Mouse (Mus musculus): ENCODE data around the gene Il27ra. TPM values are rescaled to one million over a fixed set of nuclear protein-coding genes. Genes with fewer than 3 reads are reported as not detected.
A peak's percentile ranks its signal among the peaks of the same experiment; 100 is the strongest.

Il27ra gene
- polyA plus RNA-seq, 1 experiment from 2014 or later, result 6.1 TPM

GRCm38 (mm10) chr8:84065037-84065436 lies 22.6 kb upstream of the Il27ra start, which contains the start of gene Gm10643:
Gm10643 (minus strand) TSS chr8:84065137.
- no peak for ATAC-seq (ENCODE audit: insufficient number of reproducible peaks, insufficient read depth, low FRiP score, low read depth)

DNA sequence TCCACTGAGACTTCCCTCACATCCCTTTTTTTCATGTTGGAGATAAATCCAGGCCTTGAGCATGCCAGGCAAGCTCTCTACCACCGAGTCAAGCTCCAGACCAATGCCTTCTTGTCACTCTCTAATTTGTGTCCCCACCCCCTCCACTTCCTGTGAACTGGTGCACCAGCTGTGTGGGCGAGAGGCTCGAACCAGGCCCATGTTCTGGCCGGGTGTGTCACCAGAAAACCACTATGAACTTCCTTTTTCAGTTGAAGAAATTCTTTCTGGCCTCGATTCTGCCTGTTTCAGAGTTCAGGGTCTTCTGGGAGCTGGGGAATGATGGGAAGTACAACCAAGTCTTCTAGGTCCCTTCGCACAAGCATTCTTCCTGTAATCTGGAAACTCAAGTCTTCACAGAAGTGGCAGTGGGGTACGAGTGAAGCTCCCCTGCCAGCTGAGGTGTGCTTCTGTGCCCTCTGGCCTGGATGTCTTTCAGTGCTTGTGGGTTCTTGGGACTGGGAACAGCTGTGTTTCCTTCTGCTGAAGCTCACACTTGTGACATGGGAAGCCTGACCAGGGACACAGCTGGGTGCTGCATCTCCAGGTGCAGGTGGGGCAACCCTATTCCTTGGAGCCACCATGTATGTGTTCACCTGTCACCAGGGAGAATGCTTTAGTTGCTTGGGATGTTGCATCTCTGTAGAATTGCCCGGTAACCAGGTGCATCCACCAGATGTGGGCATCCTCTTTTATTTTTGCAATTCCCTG lies 21.6 kb upstream of the Il27ra start:
- 62% methylated on average over 8 of the region's 8 CpGs for WGBS
- no peaks in the 10 kb centered on the region for H3K36me3 ChIP-seq (ENCODE audit: control insufficient read depth, insufficient read depth, low read length)
- H3K4me2 ChIP-seq (ENCODE audit: low read length), result no peak overlapping the region
- no peaks in the 10 kb centered on the region for H3K9me3 ChIP-seq (ENCODE audit: control insufficient read depth, low read length)
- H3K9ac ChIP-seq (ENCODE audit: low read length), result no peak overlapping the region
- H3K4me1 ChIP-seq (ENCODE audit: control insufficient read depth in 2 of 2, insufficient read depth in 2 of 2, low read length in 2 of 2), result peaks cover 9 to 22% of the 10 kb centered on the region in 2 experiments
- no peak for ATAC-seq (ENCODE audit: insufficient number of reproducible peaks, insufficient read depth, low FRiP score, low read depth)
- H3K27ac ChIP-seq (replicated peaks in 1 of 2; ENCODE audit: control insufficient read depth in 1 of 2, insufficient read depth in 1 of 2, low read depth in 2 of 2, low read length in 2 of 2), result 0 out of 4 replicates have a peak overlapping the region, but pooled peaks of 1 of the 2 experiments have one; percentile 28
- H3K4me3 ChIP-seq (ENCODE audit: control insufficient read depth in 1 of 2, insufficient read depth in 1 of 2, low read depth in 1 of 2, low read length in 2 of 2), result no peak overlapping the region
- no peaks in the 10 kb centered on the region for H3K27me3 ChIP-seq (ENCODE audit: control insufficient read depth, insufficient read depth, low read length)

More at GRCm38 (mm10) chr8:84065037-84065436, 22.6 kb upstream of the Il27ra start, which contains the start of gene Gm10643:
- Histone ChIP-seq H3K4me1 (ENCODE audit: control insufficient read depth in 2 of 2, insufficient read depth in 2 of 2, low read length in 2 of 2) (peaks cover 13 to 32% of the 10 kb centered on the region in 2 experiments), H3K4me3 (ENCODE audit: control insufficient read depth in 1 of 2, insufficient read depth in 1 of 2, low read depth in 1 of 2, low read length in 2 of 2) (peak within 1 kb of the TSS; percentile 73 to 74), H3K27me3 (ENCODE audit: control insufficient read depth, insufficient read depth, low read length) (no peaks in the 10 kb centered on the region), H3K9me3 (ENCODE audit: control insufficient read depth, low read length) (no peaks in the 10 kb centered on the region), H3K36me3 (ENCODE audit: control insufficient read depth, insufficient read depth, low read length) (no peaks in the 10 kb centered on the region), H3K9ac (ENCODE audit: low read length) (peak within 1 kb of the TSS; percentile 86), H3K27ac (replicated peaks in 1 of 2; ENCODE audit: control insufficient read depth in 1 of 2, insufficient read depth in 1 of 2, low read depth in 2 of 2, low read length in 2 of 2) (peak within 1 kb of the TSS; percentile 78 to 90), H3K4me2 (ENCODE audit: low read length) (peak within 1 kb of the TSS; percentile 88)
- WGBS, result 92% methylated on average over 1 of the region's 1 CpGs

DNA sequence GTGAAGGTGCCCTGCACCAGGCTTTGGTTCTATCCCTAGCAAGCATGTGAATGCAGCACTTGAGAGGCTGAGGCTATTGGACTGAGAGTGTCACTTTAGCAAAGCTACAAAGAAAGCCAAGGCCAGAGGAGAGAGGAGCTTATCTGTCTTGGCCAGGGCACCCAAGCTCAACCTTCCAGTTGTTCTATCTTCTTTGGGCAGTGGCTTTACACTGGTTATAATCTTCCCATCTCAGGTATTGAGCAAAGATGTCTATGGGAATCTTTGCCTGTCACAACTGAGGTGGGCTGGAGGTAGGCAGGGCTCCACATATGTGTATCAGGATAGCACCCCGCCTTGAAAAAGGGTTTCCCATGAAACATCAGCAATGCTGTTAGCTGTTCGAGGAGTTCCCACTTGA lies 17.9 kb upstream of the Il27ra start:
- Histone ChIP-seq H3K4me3 (ENCODE audit: control insufficient read depth in 1 of 2, insufficient read depth in 1 of 2, low read depth in 1 of 2, low read length in 2 of 2) (no peak overlapping the region), H3K27me3 (ENCODE audit: control insufficient read depth, insufficient read depth, low read length) (no peaks in the 10 kb centered on the region), H3K36me3 (ENCODE audit: control insufficient read depth, insufficient read depth, low read length) (no peaks in the 10 kb centered on the region), H3K4me2 (ENCODE audit: low read length) (no peak overlapping the region), H3K27ac (replicated peaks in 1 of 2; ENCODE audit: control insufficient read depth in 1 of 2, insufficient read depth in 1 of 2, low read depth in 2 of 2, low read length in 2 of 2) (no peak overlapping the region), H3K9ac (ENCODE audit: low read length) (no peak overlapping the region), H3K9me3 (ENCODE audit: control insufficient read depth, low read length) (no peaks in the 10 kb centered on the region), H3K4me1 (ENCODE audit: control insufficient read depth in 2 of 2, insufficient read depth in 2 of 2, low read length in 2 of 2) (no peaks in the 10 kb centered on the region; a peak in 1 of 4 replicates)
- no peak for ATAC-seq (ENCODE audit: insufficient number of reproducible peaks, insufficient read depth, low FRiP score, low read depth)
- 82% methylated on average over 2 of the region's 2 CpGs for WGBS

- Histone ChIP-seq H3K4me1 (ENCODE audit: control insufficient read depth in 2 of 2, insufficient read depth in 2 of 2, low read length in 2 of 2) (no peaks in the 10 kb centered on the region; a peak in 1 of 4 replicates), H3K27me3 (ENCODE audit: control insufficient read depth, insufficient read depth, low read length) (no peaks in the 10 kb centered on the region), H3K4me2 (ENCODE audit: low read length) (no peak overlapping the region), H3K4me3 (ENCODE audit: control insufficient read depth in 1 of 2, insufficient read depth in 1 of 2, low read depth in 1 of 2, low read length in 2 of 2) (no peak overlapping the region), H3K9ac (ENCODE audit: low read length) (no peak overlapping the region), H3K27ac (replicated peaks in 1 of 2; ENCODE audit: control insufficient read depth in 1 of 2, insufficient read depth in 1 of 2, low read depth in 2 of 2, low read length in 2 of 2) (no peak overlapping the region), H3K36me3 (ENCODE audit: control insufficient read depth, insufficient read depth, low read length) (no peaks in the 10 kb centered on the region), H3K9me3 (ENCODE audit: control insufficient read depth, low read length) (no peaks in the 10 kb centered on the region)
- WGBS, result 84% methylated on average over 2 of the region's 2 CpGs
- no peak for ATAC-seq (ENCODE audit: insufficient number of reproducible peaks, insufficient read depth, low FRiP score, low read depth)
Measured at GRCm38 (mm10) chr8:84059226-84059625, 16.8 kb upstream of the Il27ra start.

DNA sequence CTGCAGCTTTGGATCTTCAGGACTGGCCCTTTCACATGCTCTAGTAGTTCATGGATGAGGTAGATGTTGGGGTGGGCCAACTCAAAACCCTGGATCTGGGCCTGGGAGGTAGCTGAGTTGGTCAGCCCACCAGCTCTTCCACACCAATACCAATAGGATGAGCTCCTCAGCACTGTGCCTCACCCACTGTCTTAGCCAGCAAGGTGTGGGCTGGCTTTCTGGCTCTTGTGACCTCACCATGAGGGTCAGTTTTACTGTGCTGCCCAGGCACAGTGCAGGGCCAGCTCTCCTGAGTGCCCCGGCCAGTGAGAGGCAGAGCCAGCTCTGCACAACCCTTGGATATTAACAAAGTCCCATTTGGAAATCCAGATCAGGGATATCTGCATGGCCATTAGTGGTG lies 15.4 kb upstream of the Il27ra start:
- 91% methylated on average over 1 of the region's 1 CpGs for WGBS
- Histone ChIP-seq H3K27ac (replicated peaks in 1 of 2; ENCODE audit: control insufficient read depth in 1 of 2, insufficient read depth in 1 of 2, low read depth in 2 of 2, low read length in 2 of 2) (no peak overlapping the region), H3K36me3 (ENCODE audit: control insufficient read depth, insufficient read depth, low read length) (no peaks in the 10 kb centered on the region), H3K9me3 (ENCODE audit: control insufficient read depth, low read length) (0 out of 2 replicates have a peak, but pooled peaks cover 5% of the 10 kb centered on the region), H3K27me3 (ENCODE audit: control insufficient read depth, insufficient read depth, low read length) (no peaks in the 10 kb centered on the region), H3K4me1 (ENCODE audit: control insufficient read depth in 2 of 2, insufficient read depth in 2 of 2, low read length in 2 of 2) (peaks cover under 1 to 1% of the 10 kb centered on the region in 2 experiments; a peak in 3 of 4 replicates), H3K4me3 (ENCODE audit: control insufficient read depth in 1 of 2, insufficient read depth in 1 of 2, low read depth in 1 of 2, low read length in 2 of 2) (no peak overlapping the region), H3K9ac (ENCODE audit: low read length) (no peak overlapping the region), H3K4me2 (ENCODE audit: low read length) (no peak overlapping the region)
- ATAC-seq (ENCODE audit: insufficient number of reproducible peaks, insufficient read depth, low FRiP score, low read depth), result no peak

DNA sequence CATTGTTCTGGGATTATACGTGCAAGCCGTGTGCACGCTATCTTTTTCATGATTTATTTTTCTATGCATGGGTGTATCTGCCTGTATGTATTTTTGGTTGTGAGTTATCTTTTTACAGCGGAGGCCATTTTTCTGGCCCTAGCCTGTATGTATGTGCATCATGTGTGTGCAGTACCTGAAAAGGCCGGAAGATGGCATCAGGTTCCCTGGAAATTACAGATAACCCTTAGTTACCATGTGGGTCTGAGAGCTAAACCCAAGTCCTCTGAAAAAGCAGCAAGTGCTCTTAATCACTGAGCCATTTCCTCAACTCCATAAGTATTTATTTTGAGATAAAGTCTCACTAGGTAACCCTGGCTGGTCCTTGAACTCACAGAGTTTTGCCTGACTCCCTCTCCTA lies 10.8 kb upstream of the Il27ra start:
- Histone ChIP-seq H3K9me3 (ENCODE audit: control insufficient read depth, low read length) (0 out of 2 replicates have a peak, but pooled peaks cover 5% of the 10 kb centered on the region), H3K4me1 (ENCODE audit: control insufficient read depth in 2 of 2, insufficient read depth in 2 of 2, low read length in 2 of 2) (peaks cover 8 to 9% of the 10 kb centered on the region in 2 experiments), H3K9ac (ENCODE audit: low read length) (no peak overlapping the region), H3K4me3 (ENCODE audit: control insufficient read depth in 1 of 2, insufficient read depth in 1 of 2, low read depth in 1 of 2, low read length in 2 of 2) (no peak overlapping the region), H3K27ac (replicated peaks in 1 of 2; ENCODE audit: control insufficient read depth in 1 of 2, insufficient read depth in 1 of 2, low read depth in 2 of 2, low read length in 2 of 2) (no peak overlapping the region), H3K27me3 (ENCODE audit: control insufficient read depth, insufficient read depth, low read length) (no peaks in the 10 kb centered on the region), H3K36me3 (ENCODE audit: control insufficient read depth, insufficient read depth, low read length) (no peaks in the 10 kb centered on the region), H3K4me2 (ENCODE audit: low read length) (no peak overlapping the region)
- no peak for ATAC-seq (ENCODE audit: insufficient number of reproducible peaks, insufficient read depth, low FRiP score, low read depth)
- 82% methylated on average over 5 of the region's 5 CpGs for WGBS

DNA sequence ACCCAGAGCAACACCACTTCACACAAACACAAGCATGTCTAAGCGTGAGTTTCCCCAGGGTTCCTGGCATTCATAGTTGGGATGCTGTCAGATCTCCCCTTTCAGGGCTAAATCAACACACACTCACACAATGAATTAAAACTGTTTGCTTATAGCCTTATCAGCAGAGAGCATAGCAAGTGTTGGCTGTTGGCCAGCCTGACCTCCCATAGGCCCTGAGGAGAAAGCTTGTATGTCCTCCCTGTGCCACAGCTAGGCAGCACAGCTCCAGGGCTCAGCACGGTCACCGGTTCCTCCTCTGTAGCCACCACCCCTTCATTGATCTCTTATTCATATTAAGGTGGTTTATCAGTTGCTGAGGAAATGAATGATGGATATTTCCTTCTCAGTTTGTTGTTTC lies 10.4 kb upstream of the Il27ra start:
- 0 out of 2 replicates have a peak, but pooled peaks cover 5% of the 10 kb centered on the region for H3K9me3 ChIP-seq (ENCODE audit: control insufficient read depth, low read length)
- no peak overlapping the region for H3K9ac ChIP-seq (ENCODE audit: low read length)
- H3K27me3 ChIP-seq (ENCODE audit: control insufficient read depth, insufficient read depth, low read length), result no peaks in the 10 kb centered on the region
- H3K4me3 ChIP-seq (ENCODE audit: control insufficient read depth in 1 of 2, insufficient read depth in 1 of 2, low read depth in 1 of 2, low read length in 2 of 2), result no peak overlapping the region
- peak overlapping the region in 1 of 2 experiments; percentile 22; a peak in 1 of 4 replicates for H3K27ac ChIP-seq (replicated peaks in 1 of 2; ENCODE audit: control insufficient read depth in 1 of 2, insufficient read depth in 1 of 2, low read depth in 2 of 2, low read length in 2 of 2)
- peaks cover 8 to 9% of the 10 kb centered on the region in 2 experiments for H3K4me1 ChIP-seq (ENCODE audit: control insufficient read depth in 2 of 2, insufficient read depth in 2 of 2, low read length in 2 of 2)
- no peaks in the 10 kb centered on the region for H3K36me3 ChIP-seq (ENCODE audit: control insufficient read depth, insufficient read depth, low read length)
- no peak overlapping the region for H3K4me2 ChIP-seq (ENCODE audit: low read length)
- ATAC-seq (ENCODE audit: insufficient number of reproducible peaks, insufficient read depth, low FRiP score, low read depth), result peak; percentile 64
- WGBS, result 24% methylated on average over 3 of the region's 3 CpGs
